Comparison of ENCODE assay signal across 24 mouse cellular contexts in the genomic region with DNA sequence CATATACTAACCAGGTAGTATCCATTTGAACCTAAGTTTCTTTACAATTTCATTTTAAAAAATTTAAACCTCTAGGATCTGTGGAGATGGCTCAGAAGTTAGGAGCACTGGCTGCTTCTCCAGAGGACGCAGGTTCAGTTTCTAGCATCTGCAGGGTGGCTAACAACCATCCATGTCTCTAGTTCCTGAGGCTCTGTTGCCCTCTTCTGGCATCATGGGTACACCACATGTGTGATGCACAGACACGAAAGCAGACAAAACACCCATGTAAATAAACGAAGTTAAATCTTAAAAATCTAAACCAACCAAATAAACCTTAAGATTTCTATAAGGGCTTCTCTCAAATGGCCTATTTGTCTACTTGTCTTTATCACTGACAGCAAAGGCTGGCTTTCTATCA.
DNase-seq lines count a peak whose midpoint lies in the region; ATAC-seq and TF ChIP-seq lines count a peak whose summit lies in the region.
"Had no signal": no experiment of that assay in that cellular context is flagged by ENCODE, and none has a peak within 500 bp of the region (broad histone marks: within the 10 kb centered on the region; RNA-seq: fewer than 3 reads in every experiment).

No protein-coding gene starts in this region.

- no peaks in the 10 kb centered on the region for H3K27me3 ChIP-seq in forebrain, postnatal 0 days (ENCODE audit: insufficient read depth, low read length)
- no peaks in the 10 kb centered on the region for H3K27me3 ChIP-seq in forebrain, embryonic 11.5 days (ENCODE audit: control insufficient read depth, insufficient read depth, low read length)
- H3K27me3 ChIP-seq in midbrain, postnatal 0 days (ENCODE audit: insufficient read depth, low read length): no peaks in the 10 kb centered on the region
- no peaks in the 10 kb centered on the region for H3K27me3 ChIP-seq in midbrain, embryonic 14.5 days (ENCODE audit: control insufficient read depth, insufficient read depth, low read length)
- no peaks in the 10 kb centered on the region for H3K27me3 ChIP-seq in stomach, postnatal 0 days (ENCODE audit: control insufficient read depth, insufficient read depth, low read length)
- H3K27me3 ChIP-seq: forebrain, embryonic 15.5 days; hindbrain, embryonic 12.5 days; liver, embryonic 13.5 days; midbrain, embryonic 12.5 days; neural tube, embryonic 15.5 days had no signal

- DNase-seq in forebrain, postnatal 0 days: no peak
- DNase-seq in forebrain, embryonic 11.5 days (ENCODE audit: low spot score): no peak
- no peak for DNase-seq in layer of hippocampus, adult 2 months (ENCODE audit: low spot score in 2 of 2)
- DNase-seq in layer of hippocampus, postnatal 25 days (ENCODE audit: extremely low spot score in 1 of 2, low spot score in 1 of 2): no peak
- DNase-seq in midbrain, postnatal 0 days (ENCODE audit: low spot score): no peak
- no peak for DNase-seq in midbrain, embryonic 14.5 days
- no peak for DNase-seq in stomach, postnatal 0 days (ENCODE audit: low spot score)
- DNase-seq: adrenal gland, postnatal 10 days; cerebellum, adult 11-12 months; cerebellum, postnatal 25 days; heart, adult 18-20 months; kidney, postnatal 10 days; layer of hippocampus, adult 9-11 months; liver, embryonic 13.5 days; right cerebral cortex, postnatal 4 days had no signal

- WGBS in forebrain, postnatal 0 days: 85% methylated on average over 3 of the region's 3 CpGs
- 78% methylated on average over 3 of the region's 3 CpGs for WGBS in forebrain, embryonic 11.5 days
- 75% methylated on average over 3 of the region's 3 CpGs for WGBS in midbrain, postnatal 0 days
- WGBS in midbrain, embryonic 14.5 days: 83% methylated on average over 3 of the region's 3 CpGs
- 79% methylated on average over 3 of the region's 3 CpGs for WGBS in stomach, postnatal 0 days

- peak; percentile 41 for TF ChIP-seq CTCF in forebrain, postnatal 0 days (IDR thresholded peaks at IDR 0.05; ENCODE audit: low read depth)
- TF ChIP-seq CTCF in layer of hippocampus, adult 2 months (conservative IDR thresholded peaks at IDR 0.05): peak; percentile 54
- peak; percentile 32 for TF ChIP-seq CTCF in midbrain, postnatal 0 days (IDR thresholded peaks at IDR 0.05)
- peak; percentile 59 for TF ChIP-seq CTCF in stomach, postnatal 0 days (IDR thresholded peaks at IDR 0.05; ENCODE audit: low read depth)

- H3K9ac ChIP-seq in forebrain, postnatal 0 days: no peak overlapping the region
- no peak overlapping the region for H3K9ac ChIP-seq in forebrain, embryonic 11.5 days (ENCODE audit: low read length)
- H3K9ac ChIP-seq in midbrain, postnatal 0 days (replicated peaks; ENCODE audit: low read length, poor library complexity, severe bottlenecking): no peak overlapping the region
- H3K9ac ChIP-seq in midbrain, embryonic 14.5 days (replicated peaks; ENCODE audit: low read length): no peak overlapping the region
- H3K9ac ChIP-seq in stomach, postnatal 0 days (ENCODE audit: low read length): no peak overlapping the region
- H3K9ac ChIP-seq: forebrain, embryonic 15.5 days; hindbrain, embryonic 12.5 days; liver, embryonic 13.5 days; midbrain, embryonic 12.5 days; neural tube, embryonic 15.5 days had no signal

- H3K36me3 ChIP-seq in forebrain, postnatal 0 days (ENCODE audit: insufficient read depth): no peaks in the 10 kb centered on the region
- no peaks in the 10 kb centered on the region for H3K36me3 ChIP-seq in forebrain, embryonic 11.5 days (ENCODE audit: control insufficient read depth, insufficient read depth, low read length)
- no peaks in the 10 kb centered on the region for H3K36me3 ChIP-seq in midbrain, postnatal 0 days (ENCODE audit: insufficient read depth, low read length)
- H3K36me3 ChIP-seq in midbrain, embryonic 14.5 days (ENCODE audit: control insufficient read depth, insufficient read depth, low read length): no peaks in the 10 kb centered on the region
- no peaks in the 10 kb centered on the region for H3K36me3 ChIP-seq in stomach, postnatal 0 days (ENCODE audit: control insufficient read depth, insufficient read depth, low read length)
- H3K36me3 ChIP-seq: embryonic facial prominence, embryonic 10.5 days; forebrain, embryonic 15.5 days; hindbrain, embryonic 12.5 days; liver, embryonic 13.5 days; midbrain, embryonic 12.5 days; neural tube, embryonic 15.5 days had no signal

- TF ChIP-seq EP300 in stomach, postnatal 0 days (optimal IDR thresholded peaks at IDR 0.05): no peak

- ATAC-seq in forebrain, postnatal 0 days: no peak
- no peak for ATAC-seq in forebrain, embryonic 11.5 days (replicated peaks; ENCODE audit: low FRiP score)
- no peak for ATAC-seq in midbrain, postnatal 0 days (ENCODE audit: low FRiP score)
- no peak for ATAC-seq in midbrain, embryonic 14.5 days (ENCODE audit: low FRiP score, low TSS enrichment)
- ATAC-seq in stomach, postnatal 0 days (ENCODE audit: low FRiP score, low TSS enrichment): no peak
- no peak for ATAC-seq in megakaryocyte-erythroid progenitor cell, adult 5-6 weeks (replicated peaks; ENCODE audit: low FRiP score, low TSS enrichment, poor library complexity, severe bottlenecking)
- ATAC-seq: forebrain, embryonic 15.5 days; intestine, embryonic 16.5 days had no signal

- no peak overlapping the region for H3K4me2 ChIP-seq in forebrain, postnatal 0 days (ENCODE audit: low read depth)
- H3K4me2 ChIP-seq in forebrain, embryonic 11.5 days (ENCODE audit: low read depth, low read length, severe bottlenecking): no peak overlapping the region
- no peak overlapping the region for H3K4me2 ChIP-seq in midbrain, postnatal 0 days (ENCODE audit: low read depth, low read length, poor library complexity, severe bottlenecking)
- no peak overlapping the region for H3K4me2 ChIP-seq in midbrain, embryonic 14.5 days (ENCODE audit: low read length)
- H3K4me2 ChIP-seq in stomach, postnatal 0 days (replicated peaks; ENCODE audit: low read depth): no peak overlapping the region
- H3K4me2 ChIP-seq: forebrain, embryonic 15.5 days; hindbrain, embryonic 12.5 days; liver, embryonic 13.5 days; midbrain, embryonic 12.5 days; neural tube, embryonic 15.5 days had no signal

- H3K4me1 ChIP-seq in forebrain, postnatal 0 days (ENCODE audit: insufficient read depth): no peaks in the 10 kb centered on the region
- no peaks in the 10 kb centered on the region for H3K4me1 ChIP-seq in forebrain, embryonic 11.5 days (replicated peaks; ENCODE audit: control insufficient read depth, insufficient read depth, low read length)
- no peaks in the 10 kb centered on the region for H3K4me1 ChIP-seq in midbrain, postnatal 0 days (ENCODE audit: insufficient read depth, low read length)
- H3K4me1 ChIP-seq in midbrain, embryonic 14.5 days (ENCODE audit: control insufficient read depth, insufficient read depth, low read length): 0 out of 2 replicates have a peak, but pooled peaks cover 4% of the 10 kb centered on the region
- H3K4me1 ChIP-seq in stomach, postnatal 0 days (replicated peaks; ENCODE audit: control insufficient read depth, insufficient read depth): no peaks in the 10 kb centered on the region
- H3K4me1 ChIP-seq: embryonic facial prominence, embryonic 10.5 days; forebrain, embryonic 15.5 days; hindbrain, embryonic 12.5 days; liver, embryonic 13.5 days; midbrain, embryonic 12.5 days; neural tube, embryonic 15.5 days had no signal

- no peak overlapping the region for H3K27ac ChIP-seq in forebrain, postnatal 0 days (ENCODE audit: low read depth, low read length)
- no peak overlapping the region for H3K27ac ChIP-seq in forebrain, embryonic 11.5 days (ENCODE audit: low read depth, low read length)
- H3K27ac ChIP-seq in layer of hippocampus, adult 2 months: no peak overlapping the region
- H3K27ac ChIP-seq in midbrain, postnatal 0 days (ENCODE audit: low read depth, low read length): no peak overlapping the region
- no peak overlapping the region for H3K27ac ChIP-seq in midbrain, embryonic 14.5 days (replicated peaks; ENCODE audit: low read depth, low read length)
- H3K27ac ChIP-seq in stomach, postnatal 0 days (replicated peaks): no peak overlapping the region
- H3K27ac ChIP-seq: embryonic facial prominence, embryonic 10.5 days; forebrain, embryonic 15.5 days; hindbrain, embryonic 12.5 days; liver, embryonic 13.5 days; macrophage; midbrain, embryonic 12.5 days; neural tube, embryonic 15.5 days had no signal

- H3K4me3 ChIP-seq in forebrain, postnatal 0 days (ENCODE audit: low read depth, low read length): no peak overlapping the region
- H3K4me3 ChIP-seq in forebrain, embryonic 11.5 days (ENCODE audit: low read depth, low read length): no peak overlapping the region
- no peak overlapping the region for H3K4me3 ChIP-seq in layer of hippocampus, adult 2 months
- H3K4me3 ChIP-seq in midbrain, postnatal 0 days (ENCODE audit: low read depth, low read length): no peak overlapping the region
- H3K4me3 ChIP-seq in midbrain, embryonic 14.5 days (replicated peaks; ENCODE audit: low read depth, low read length): no peak overlapping the region
- H3K4me3 ChIP-seq in stomach, postnatal 0 days (ENCODE audit: low read depth, low read length): no peak overlapping the region
- H3K4me3 ChIP-seq: embryonic facial prominence, embryonic 10.5 days; forebrain, embryonic 15.5 days; hindbrain, embryonic 12.5 days; liver, embryonic 13.5 days; midbrain, embryonic 12.5 days; myocyte; neural tube, embryonic 15.5 days had no signal

- H3K9me3 ChIP-seq in forebrain, postnatal 0 days (ENCODE audit: low read length): no peaks in the 10 kb centered on the region
- H3K9me3 ChIP-seq in forebrain, embryonic 11.5 days (ENCODE audit: control insufficient read depth, low read length): no peaks in the 10 kb centered on the region
- H3K9me3 ChIP-seq in midbrain, postnatal 0 days (ENCODE audit: low read length): no peaks in the 10 kb centered on the region
- no peaks in the 10 kb centered on the region for H3K9me3 ChIP-seq in midbrain, embryonic 14.5 days (ENCODE audit: control insufficient read depth, low read length)
- H3K9me3 ChIP-seq in stomach, postnatal 0 days (ENCODE audit: control insufficient read depth, low read length): no peaks in the 10 kb centered on the region
- H3K9me3 ChIP-seq: embryonic facial prominence, embryonic 10.5 days; forebrain, embryonic 15.5 days; hindbrain, embryonic 12.5 days; liver, embryonic 13.5 days; midbrain, embryonic 12.5 days; neural tube, embryonic 15.5 days had no signal
